Mouse (Mus musculus) ovary, adult 18-20 months (tissue): ENCODE data around the gene Ppp2r5d.

Experiments
- DNase-seq: peaks from one replicate; pipeline ENCODE4 v3.0.0; 2022; ENCODE audit warnings: low spot score, mixed read lengths

Ppp2r5d gene

DNA sequence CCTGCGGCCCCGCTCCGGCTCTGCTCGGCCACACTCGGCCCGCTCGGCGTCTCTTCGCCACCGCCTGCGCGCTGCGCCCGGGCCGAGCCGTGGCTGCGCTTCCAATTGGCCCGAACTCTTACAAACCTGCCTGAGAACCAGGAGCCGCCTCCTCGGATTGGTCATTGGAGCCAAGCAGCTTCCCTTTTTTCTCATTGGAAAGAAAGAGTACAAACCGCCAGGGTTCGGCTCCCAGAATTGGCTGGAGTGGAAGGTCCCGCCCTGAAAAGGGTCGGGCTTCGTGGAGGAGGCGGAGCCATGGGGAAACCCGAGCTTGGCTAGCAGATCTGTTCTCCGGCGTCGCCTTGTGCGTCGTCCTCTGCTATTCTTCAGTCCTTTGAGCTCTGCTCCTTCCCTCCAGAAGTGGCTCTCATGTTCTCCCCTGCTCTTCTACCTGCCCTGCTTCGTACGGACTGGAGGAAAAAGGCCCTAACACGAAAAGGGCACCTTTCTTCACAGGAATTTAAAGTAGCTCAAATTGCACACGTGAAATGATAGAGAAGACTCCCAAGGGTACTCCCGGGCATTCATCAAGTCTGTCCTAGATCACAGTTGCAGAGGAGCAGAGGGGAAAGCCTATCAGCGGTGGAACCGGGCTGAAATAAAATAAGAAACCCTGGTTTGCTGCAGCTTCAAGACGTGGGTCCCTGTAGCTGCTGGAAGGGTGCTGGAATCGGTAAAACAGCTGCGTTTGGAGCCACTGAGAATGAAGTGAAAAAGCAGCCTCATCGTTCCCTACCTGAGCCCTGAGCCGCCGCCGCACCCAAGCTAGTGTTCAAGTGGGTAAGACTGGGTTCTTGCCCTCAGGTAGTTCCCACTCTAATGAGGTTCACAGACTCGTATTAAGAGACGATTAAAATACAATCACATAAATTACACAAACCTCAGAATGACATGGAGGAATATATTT, at the start of gene Ppp2r5d:
Gene Ppp2r5d (minus strand): TSS at position 225 of the 949 bp plus-strand sequence.
- peak; percentile 95 for DNase-seq

DNA sequence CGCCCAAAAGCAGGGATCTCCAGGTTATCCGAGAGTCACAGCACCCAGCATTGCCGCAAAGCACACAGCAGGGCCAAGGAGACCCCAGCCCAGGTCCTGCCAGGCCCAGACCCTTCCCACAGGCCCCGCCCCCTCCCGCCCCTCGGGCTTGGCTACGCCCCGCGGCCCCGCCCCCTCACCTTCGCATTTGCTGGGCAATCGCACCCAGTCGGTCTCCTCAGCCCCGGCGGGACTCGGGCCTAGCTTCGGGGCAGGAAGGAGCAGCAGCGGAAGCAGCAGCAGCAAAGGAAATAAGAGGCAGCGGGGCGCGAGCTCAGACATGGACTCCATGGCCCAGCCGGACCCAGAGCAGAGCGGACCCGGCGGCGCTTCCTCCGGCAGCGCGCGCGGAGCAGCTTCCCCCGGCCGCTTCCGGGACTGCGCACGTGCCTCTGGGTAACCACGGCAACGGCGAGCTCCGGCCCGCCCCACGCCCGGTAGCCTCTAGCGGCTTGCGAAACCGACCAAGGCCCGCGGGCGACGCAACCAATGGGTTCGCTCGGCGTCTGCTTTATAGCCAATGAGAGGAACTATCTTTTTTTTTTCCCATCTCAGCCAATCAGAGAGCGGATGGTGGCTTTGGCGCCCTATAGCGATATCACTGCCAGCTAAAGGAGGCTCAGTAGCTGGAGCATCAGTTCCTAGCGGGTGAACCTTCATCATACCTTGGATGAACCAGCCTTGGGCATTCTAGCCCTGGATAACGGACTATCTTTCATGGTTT, 47.1 kb upstream of the Ppp2r5d start, which contains the start of gene Cnpy3:
Gene Cnpy3 (minus strand): TSS at position 421 of the 763 bp plus-strand sequence.
- DNase-seq: peak; percentile 97

DNA sequence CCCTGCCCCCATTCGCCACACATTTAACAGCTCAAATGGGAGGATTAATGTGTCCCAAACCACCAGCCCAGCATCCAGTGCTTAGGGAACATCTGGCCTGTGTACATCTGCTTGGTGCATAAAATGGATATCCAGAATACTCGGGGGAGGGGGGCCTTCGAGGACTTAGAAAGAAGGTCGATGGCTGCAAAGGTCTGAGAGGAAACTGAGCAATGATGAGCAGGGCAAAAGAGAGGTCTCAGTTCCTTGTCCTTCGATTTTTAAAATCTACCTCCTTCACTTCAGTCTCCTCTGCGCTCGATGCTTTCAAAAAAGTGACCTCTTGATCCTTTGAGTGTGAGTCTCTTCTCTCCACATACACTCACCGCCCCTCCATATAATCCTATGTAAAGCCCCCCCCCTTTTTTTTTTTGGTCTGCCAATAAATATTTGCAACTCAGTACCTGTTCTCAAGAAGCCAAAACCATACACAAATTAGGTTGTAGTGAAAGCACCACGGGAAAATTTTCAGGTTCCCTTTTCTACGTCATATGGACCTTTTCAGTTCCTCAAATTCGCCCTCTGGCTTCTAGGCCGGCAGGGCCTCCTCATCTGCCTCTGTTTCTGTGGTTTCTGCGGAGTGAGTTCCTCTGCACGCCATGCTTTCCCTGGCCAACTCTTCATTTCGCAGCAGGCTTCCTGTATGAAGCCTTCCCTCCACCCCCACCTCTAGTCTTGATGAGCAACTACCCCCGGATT, 46.3 kb upstream of the Ppp2r5d start:
- DNase-seq: peak; percentile 42

DNA sequence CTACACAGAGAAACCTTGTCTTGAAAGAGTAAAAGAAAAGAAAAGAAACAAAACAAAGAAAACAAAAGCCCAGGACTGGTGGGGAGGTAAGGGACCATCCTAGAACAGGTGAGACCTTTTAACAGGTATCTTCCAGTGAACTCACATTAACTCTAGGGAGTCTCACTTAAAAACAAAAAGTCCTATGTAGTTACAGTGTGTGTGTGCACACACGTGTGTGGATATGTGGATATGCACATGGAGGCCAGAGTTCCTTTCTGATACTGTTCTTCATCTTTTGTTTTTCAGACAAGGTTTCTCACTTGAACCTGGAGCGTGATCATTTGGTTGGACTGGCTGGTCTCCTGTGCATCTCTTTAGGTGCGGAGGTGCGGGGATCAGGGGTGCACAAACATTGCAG, 45.7 kb upstream of the Ppp2r5d start:
- DNase-seq: no peak

DNA sequence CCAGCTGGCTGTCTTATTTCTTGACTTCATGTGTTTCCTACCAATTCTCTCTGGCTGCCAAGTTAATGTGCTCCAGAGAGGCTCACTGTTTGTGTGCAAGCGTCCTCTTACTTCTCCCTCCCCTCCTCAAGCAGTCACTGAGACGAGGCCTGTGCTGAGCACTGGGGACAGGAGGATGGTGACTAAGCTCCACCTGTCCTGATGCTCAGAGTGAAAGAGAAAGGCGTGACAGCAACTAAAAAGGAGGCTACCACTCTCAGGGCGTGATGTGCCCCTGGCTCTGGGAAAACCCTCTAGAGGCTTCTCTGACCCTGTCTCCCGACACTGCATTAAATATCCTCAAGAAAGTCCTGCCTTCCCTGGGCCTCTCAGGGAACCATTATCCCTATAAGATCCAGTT, 44.4 kb upstream of the Ppp2r5d start:
- no peak for DNase-seq

DNA sequence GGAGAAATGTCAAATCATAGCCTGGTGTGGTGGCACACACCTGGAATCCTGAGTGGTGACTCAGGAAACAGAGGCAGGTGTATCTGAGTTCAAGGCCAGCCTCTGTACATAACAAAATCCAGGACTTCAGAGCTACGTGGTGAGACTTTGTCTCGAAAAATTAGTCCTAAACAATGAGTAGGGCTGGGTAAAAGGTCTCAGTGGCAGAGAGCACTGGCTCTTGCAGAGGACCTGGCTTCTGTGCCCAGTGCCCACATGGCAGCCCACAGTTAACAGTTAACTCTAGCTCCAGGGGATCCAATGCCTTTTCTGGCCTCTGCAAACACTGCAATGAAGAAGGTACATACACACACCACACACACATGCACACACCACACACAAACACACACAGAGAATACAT, 42.9 kb upstream of the Ppp2r5d start:
- DNase-seq: no peak

DNA sequence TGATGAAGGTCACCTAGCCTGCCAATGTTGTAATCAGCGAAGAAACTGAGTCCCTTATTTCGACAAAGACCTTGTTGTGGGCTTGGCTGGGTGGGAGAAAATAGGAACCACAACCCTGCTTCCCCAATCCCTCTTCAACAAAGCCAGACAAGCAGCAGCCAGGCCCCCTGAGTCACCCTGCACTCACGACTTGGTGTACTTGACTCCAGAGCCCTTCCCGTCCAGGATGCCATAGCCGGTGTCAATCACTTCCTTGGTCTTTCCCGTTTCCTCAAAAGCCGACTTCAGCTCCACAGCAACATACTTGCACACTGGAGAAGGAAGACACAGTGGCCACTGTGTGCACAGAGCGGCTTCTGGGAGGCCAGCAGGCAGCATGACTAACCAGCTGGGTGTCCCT, 42.3 kb upstream of the Ppp2r5d start:
- DNase-seq: no peak

DNA sequence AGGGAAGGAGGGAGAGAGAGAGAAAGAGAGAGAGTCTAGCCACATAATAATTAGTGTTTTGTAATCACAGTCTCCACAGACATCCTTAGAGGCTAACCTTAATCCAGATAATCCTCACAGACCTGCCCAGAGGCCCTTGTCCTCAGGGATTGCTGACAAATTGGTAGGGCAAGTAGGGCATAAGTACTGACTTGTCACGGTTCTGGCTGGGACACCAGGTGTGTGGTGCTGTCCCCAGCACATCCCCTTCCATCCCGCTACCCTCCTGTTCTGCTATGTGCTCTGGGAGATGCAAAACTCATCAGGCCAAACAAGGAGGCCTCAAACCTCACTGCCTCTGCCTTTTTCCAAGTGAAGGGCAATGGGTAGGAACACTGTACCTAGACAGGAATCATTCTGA, 40.6 kb upstream of the Ppp2r5d start:
- no peak for DNase-seq

DNA sequence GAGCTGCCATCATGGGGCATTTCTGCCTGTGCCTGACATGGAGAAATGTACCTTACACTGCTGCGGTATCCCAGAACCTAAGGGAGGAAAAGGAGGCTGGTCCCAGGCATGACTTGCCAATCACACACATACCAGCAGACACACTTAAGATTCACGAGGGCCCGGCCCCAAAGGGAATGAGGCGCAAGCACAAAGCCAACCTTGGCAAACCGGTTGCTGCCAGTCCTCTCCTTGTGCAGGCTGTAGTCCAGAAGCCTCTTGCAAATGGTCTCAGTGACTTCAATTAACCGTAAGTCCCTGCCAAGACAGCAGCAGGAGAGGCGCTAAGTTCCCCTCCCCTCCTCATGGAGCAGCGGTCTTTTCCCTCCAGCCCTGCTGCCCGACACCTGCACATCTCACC, 38.1 kb upstream of the Ppp2r5d start:
- no peak for DNase-seq

DNA sequence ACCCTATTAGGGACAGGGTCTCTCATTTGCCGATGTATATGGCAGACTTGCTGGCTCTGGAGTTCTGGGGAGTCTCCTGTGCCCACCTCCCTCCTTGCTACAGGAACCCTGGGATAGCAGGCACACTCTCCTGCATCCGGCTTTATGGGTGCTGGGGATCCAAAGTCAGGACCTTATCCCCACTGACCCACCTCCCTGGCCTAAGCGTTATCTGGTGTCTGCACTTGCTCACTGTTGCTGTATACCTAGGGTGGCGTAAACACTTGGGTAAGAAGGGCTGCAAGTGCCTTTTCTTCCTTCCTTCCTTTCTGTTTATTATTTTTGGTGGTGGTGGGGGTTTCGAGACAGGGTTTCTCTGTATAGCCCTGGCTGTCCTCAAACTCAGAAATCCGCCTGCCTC, 36.4 kb upstream of the Ppp2r5d start:
- DNase-seq: no peak

DNA sequence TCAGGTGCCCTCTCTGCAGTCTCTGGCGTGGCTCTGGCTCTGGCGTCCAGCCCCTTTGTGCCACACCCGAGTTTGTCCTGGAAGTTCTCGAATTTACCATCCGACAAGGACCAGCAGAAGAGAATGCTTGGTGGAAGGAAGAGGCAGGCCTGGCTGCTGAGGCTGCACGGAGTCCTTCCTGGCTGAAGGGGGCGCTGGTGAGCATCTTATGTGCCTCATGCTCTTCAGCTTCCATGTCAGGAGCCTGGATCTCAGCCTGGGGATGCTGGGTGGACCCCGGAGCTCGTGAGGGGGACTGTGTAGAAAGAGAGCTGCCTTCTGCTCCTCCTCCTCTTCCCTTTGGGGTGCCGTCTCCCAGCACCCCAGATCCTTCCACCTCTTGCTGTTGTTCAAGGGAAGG, 31.2 kb upstream of the Ppp2r5d start:
- no peak for DNase-seq

DNA sequence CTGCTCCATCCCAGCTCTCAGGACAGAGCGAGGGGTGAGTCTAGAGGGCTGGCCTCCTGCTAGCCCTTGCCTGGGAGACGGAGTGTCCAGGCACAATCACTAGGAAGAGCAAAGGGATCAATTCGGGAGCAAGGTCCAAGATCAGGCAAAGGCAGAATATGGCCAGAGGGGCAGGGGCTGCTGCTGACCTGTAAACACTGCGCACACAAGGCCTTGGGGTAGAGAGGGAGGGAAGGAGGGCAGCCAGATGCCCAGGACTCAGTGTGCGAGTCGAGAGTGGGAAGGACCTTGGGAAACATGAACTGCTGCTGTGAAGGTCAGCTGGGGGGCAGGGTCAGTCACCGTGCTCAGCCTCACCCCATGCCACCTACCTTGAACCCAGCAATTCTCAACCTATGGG, 30.4 kb upstream of the Ppp2r5d start:
- DNase-seq: no peak

DNA sequence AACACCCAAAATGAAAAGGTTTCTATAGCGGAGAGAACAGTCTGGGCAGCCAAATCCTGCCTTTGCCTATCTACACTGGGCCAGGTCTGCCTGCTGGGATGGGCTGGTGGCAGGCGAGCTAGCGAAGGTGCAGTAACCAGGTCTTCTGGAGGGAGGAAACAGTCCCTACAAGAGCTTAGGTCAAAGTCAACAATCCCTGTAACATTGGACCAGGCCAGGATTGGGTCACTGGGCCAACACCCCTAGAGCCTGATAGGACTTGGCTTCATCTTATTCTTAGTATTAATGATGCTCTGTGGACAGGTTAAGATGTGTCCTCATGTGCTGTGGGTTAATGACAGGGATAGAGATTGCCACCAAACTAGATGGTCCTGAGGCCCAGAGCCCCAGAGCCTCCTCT, 29.1 kb upstream of the Ppp2r5d start:
- DNase-seq: no peak

DNA sequence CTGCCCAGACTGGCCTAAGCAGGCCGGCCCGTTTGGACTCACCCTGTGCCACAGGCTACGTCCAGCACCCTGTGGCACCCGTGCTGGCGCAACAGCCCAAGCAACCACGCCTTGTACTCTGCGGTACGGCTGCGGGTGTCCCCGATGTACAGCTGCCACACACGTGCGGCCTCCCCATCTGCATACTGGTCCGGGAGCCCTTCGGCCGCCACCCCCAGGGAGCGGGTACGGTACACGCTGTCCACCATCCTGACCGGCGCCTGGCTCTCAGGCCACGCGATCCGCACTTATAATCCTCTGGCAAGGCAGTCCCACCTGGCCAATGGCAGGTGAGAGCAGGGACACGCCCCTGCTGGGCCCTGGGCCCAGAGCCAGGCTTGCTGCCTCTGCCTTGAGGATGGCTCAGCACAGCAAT, 24.0 kb upstream of the Ppp2r5d start, which contains the start of gene Gnmt:
Gene Gnmt (minus strand): TSS at position 265 of the 415 bp plus-strand sequence.
- DNase-seq: no peak

DNA sequence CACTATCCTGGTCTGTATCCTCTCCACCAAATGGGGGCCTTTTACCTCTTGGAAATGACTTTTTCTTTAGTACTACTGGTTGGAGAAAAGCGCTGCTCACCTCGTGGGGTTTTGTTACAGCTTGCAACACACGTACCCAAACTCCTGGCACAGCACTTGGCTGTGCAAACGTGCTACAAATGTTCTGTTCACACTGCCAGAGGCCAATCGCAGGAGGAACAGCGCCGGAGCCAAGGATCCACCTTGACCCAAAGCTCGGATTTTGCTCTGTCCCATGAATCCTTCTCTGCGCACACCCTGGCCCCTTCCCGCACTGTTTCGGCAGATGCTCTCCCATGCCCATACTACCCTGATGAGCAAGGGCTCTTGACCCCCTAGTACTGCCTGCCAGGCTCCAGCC, 23.6 kb upstream of the Ppp2r5d start:
- no peak for DNase-seq

DNA sequence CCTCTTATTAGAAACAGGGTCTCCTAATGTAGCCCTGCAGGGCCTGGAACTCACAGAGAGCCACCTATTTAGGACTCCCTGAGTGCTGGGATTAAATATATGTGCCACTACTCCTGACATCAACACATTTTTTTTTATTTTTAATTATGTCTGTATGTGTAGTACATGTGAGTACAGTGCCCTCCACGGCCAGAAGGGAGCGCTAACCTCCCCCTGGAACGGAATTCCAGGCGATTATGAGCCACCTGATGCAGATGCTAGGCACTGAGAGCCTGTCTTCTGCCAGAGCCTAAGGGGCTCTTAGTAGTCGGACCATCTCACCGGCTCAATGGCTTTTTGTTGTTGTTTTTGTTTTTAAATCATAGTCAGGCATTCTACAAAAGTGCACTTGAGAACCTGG, 23.1 kb upstream of the Ppp2r5d start:
- no peak for DNase-seq

DNA sequence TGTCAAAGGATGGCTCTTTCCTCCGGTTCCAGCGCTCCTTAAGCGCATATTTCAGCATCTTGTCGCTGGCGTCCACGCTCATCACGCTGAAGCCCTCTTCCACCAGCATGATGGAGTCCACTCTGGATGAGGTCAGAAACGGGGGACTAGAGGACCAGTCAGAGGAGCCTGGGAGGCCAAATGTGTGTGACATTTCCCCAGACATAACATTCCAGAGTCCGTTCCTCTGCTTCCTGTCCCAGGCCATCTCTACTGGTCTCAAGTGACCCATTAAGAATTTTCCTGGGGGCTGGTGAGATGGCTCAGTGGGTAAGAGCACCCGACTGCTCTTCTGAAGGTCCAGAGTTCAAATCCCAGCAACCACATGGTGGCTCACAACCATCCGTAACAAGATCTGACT, 22.4 kb upstream of the Ppp2r5d start:
- no peak for DNase-seq

DNA sequence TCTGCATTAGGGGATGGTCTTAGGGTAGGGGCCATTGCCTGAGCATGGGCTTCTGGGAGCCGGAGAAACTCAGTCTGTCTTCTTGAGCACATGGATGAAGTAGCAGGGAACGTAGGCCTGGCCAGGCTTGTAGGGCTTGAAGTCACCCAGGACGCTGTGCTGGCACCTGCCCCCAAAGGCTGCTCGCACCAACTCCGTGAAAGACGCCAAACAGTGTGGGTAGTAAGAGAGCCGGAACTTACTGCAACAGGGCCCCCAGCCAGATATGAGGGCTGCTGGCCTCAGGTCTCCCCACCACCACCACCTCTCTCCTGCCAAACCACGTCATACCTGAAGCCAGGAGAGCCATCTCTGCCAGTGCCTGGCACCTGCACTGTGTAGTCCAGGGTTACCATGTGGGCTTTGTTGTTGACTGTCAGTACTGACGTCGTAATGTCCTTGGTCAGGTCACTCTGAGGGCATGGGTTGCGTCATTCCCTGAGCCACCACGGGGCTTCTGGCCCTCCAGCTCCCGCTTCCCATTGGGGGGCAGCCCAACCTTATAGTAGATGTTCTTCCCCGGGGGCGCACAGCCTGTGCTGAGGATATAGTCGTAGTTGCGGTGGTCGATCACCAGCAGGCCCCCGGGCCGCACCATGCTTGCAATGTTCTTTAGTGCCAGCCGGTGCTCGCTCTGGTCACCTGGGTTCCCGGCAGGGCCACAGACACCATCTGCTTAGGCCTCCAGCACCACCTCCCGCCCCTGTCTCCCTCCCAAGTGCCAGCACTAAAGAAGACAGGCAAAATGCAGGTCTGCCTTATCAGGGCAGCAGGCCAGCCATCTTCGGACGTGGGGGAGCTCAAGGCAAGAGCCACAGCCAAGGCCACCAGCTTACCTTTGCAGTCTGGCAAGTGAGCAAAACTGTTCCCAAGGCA, 21.1 kb upstream of the Ppp2r5d start:
- DNase-seq: no peak

DNA sequence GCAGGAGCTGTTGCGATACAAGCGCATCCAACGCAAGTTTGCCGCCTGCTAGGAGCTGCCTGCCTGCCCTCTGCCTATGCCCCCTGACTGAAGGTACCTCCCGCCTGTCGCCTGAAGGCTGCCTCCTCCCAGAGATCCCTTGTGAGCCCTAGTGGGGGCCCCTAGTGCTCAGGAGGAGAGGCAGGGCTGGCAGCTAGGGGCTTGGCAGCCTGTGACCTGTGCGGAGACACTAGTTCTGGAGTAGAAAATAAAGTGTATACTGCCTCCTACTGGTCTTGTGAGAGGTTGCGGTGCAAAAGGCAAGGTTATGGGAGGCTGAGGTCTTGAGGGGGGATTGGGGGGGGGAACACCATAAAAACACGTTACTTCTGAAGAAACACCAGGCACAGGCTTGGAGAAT, 20.4 kb upstream of the Ppp2r5d start:
- DNase-seq: no peak

DNA sequence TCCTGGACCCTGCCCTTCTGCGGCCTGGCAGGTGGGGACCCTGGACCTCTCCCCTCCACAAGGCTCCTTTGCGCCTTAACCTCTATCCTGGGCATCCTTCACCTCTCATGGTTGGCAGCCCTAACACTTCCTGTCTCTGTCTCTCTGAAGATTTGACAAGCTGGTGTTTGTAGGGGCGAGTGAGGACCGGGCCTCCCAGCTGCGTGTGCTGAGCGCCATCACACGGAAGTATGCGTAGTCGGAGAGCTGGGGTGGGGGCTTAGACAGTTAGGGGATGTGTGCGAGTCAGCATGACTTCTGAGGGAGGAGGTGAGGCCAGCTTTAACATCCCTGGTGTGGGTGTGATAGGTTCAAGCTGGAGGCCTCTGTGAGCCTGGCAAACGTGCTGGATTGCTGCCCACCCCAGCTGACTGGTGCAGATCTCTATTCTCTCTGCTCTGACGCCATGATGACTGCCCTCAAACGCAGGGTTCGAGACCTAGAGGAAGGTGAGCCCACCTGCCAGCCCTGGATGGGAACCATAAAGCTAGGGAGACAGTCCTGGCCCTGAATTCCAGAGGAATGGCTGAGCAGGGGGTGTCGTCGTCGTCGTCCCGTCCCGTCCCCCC, 19.7 kb upstream of the Ppp2r5d start:
- no peak for DNase-seq

DNA sequence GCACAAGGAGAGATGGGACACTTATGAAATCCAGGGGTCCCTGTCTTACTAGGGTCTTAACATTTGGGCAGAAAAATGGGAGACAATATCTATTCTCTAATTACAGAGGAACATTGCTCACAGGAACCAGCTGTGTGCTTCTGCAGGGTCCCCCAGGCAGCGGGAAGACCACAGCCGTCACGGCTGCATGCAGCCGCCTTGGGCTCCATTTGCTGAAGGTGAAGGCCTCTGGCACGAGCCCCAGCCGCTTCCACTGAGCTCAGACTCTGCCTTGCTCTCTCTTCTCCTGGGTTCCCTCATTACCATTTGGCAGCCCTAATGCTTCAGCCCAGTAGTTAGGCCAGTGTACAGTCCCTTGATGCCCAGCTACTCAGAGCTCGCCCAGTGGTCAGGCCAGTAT, 16.2 kb upstream of the Ppp2r5d start:
- no peak for DNase-seq
